Mouse (Mus musculus): ENCODE measurements at regions not wholly inside any gene's neighbourhood (a gene's known extent, or its start where the extent isn't known, plus 50 kb on each side); places are given as distances from the start of the nearest gene placed in this dataset.

GRCm38 (mm10) chr12:38987819-38988218 lies 208.6 kb downstream of the Etv1 start:
- no peaks in the 10 kb centered on the region for H3K4me1 ChIP-seq (ENCODE audit: control insufficient read depth, insufficient read depth, low read length)
- no peak overlapping the region for H3K27ac ChIP-seq (replicated peaks; ENCODE audit: low read depth, low read length)
- ATAC-seq (ENCODE audit: low FRiP score, low read depth) (no peak), DNase-seq (ENCODE audit: low spot score) (no peak)
- H3K9me3 ChIP-seq (ENCODE audit: control insufficient read depth, low read length), result no peaks in the 10 kb centered on the region
- 30% methylated on average over 4 of the region's 4 CpGs for WGBS
- no peaks in the 10 kb centered on the region for H3K36me3 ChIP-seq (ENCODE audit: control insufficient read depth, insufficient read depth, low read length)
- no peak overlapping the region for H3K9ac ChIP-seq (ENCODE audit: low read depth, low read length, severe bottlenecking)
- no peak for TF ChIP-seq POLR2A (IDR thresholded peaks at IDR 0.05; ENCODE audit: borderline replicate concordance, extremely low read depth, insufficient read depth, insufficient read length)
- H3K4me2 ChIP-seq (replicated peaks; ENCODE audit: low read depth, low read length, severe bottlenecking), result no peak overlapping the region
- H3K27me3 ChIP-seq (ENCODE audit: control insufficient read depth, insufficient read depth, low read length), result no peaks in the 10 kb centered on the region
- H3K4me3 ChIP-seq (replicated peaks; ENCODE audit: low read length), result no peak overlapping the region

DNA sequence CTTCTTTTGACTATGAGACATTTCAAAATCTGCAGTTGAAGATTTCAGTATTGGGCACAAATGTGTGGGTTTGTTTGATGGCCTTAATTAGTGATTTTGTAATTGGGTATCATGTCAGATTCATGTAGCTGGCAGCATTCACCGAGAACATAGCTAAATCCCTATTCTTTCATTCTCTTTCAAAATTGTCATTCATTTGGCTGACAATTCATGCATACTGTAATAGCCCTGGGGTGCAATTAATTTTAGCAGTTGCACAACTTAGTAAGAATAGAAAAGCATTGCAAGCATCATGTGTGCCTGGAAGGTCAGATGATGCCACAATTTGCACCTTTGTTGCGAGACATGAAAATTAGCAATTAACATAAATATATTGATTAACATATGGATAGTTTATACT lies 248.0 kb downstream of the Etv1 start:
- Histone ChIP-seq H3K4me1 (ENCODE audit: control insufficient read depth, insufficient read depth, low read length) (no peaks in the 10 kb centered on the region), H3K27ac (replicated peaks; ENCODE audit: low read depth, low read length) (no peak overlapping the region), H3K9ac (ENCODE audit: low read depth, low read length, severe bottlenecking) (no peak overlapping the region), H3K4me3 (replicated peaks; ENCODE audit: low read length) (no peak overlapping the region), H3K36me3 (ENCODE audit: control insufficient read depth, insufficient read depth, low read length) (no peaks in the 10 kb centered on the region), H3K4me2 (replicated peaks; ENCODE audit: low read depth, low read length, severe bottlenecking) (no peak overlapping the region), H3K9me3 (ENCODE audit: control insufficient read depth, low read length) (no peaks in the 10 kb centered on the region), H3K27me3 (ENCODE audit: control insufficient read depth, insufficient read depth, low read length) (no peaks in the 10 kb centered on the region)
- TF ChIP-seq POLR2A (IDR thresholded peaks at IDR 0.05; ENCODE audit: borderline replicate concordance, extremely low read depth, insufficient read depth, insufficient read length), result no peak
- ATAC-seq (ENCODE audit: low FRiP score, low read depth) (no peak), DNase-seq (ENCODE audit: low spot score) (no peak)
- WGBS, result 85% methylated on average over 2 of the region's 2 CpGs

DNA sequence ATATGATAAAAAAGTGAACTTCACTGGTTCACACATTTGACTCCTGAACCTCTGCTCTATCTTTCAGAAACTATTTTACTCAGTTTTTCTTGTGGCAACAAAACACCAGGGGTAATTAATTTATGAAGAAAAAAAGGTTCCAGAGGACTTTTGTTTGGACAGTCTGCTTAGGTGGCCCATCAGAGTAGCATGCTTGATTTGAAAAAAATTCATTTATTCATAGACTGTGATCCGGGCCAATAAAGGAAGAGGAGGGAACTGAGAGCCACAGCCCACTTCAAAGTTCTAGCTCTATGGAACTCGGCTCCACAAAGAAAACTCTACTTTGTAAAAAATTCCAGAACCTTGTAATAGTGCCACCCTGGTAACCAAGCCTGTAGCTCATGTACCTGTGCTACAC lies 248.8 kb downstream of the Etv1 start:
- H3K4me1 ChIP-seq (ENCODE audit: control insufficient read depth, insufficient read depth, low read length), result no peaks in the 10 kb centered on the region
- H3K9me3 ChIP-seq (ENCODE audit: control insufficient read depth, low read length), result no peaks in the 10 kb centered on the region
- H3K9ac ChIP-seq (ENCODE audit: low read depth, low read length, severe bottlenecking), result no peak overlapping the region
- H3K4me2 ChIP-seq (replicated peaks; ENCODE audit: low read depth, low read length, severe bottlenecking), result no peak overlapping the region
- DNase-seq (ENCODE audit: low spot score) (no peak), ATAC-seq (ENCODE audit: low FRiP score, low read depth) (no peak)
- H3K27me3 ChIP-seq (ENCODE audit: control insufficient read depth, insufficient read depth, low read length), result no peaks in the 10 kb centered on the region
- no peak for TF ChIP-seq POLR2A (IDR thresholded peaks at IDR 0.05; ENCODE audit: borderline replicate concordance, extremely low read depth, insufficient read depth, insufficient read length)
- no peak overlapping the region for H3K27ac ChIP-seq (replicated peaks; ENCODE audit: low read depth, low read length)
- no peaks in the 10 kb centered on the region for H3K36me3 ChIP-seq (ENCODE audit: control insufficient read depth, insufficient read depth, low read length)
- H3K4me3 ChIP-seq (replicated peaks; ENCODE audit: low read length), result no peak overlapping the region
- 73% methylated on average over 2 of the region's 2 CpGs for WGBS

DNA sequence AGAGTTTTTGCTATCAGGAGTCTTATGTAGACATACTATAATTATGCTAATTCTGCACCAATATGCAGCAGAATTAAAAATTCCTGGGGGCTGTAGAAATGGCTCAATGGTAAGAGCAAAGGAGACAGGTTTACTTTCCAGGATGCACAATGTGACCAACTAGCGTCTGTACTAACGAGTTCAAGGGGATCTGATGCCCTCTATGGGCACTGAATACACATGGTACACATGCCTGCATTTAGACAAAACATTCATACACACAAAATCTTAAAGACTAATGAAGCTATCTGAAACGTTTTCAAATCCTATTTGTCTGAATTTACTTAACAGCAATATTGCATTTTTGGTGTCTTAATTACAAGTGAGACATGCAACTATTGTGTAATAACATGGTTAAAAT lies 254.8 kb downstream of the Etv1 start:
- DNase-seq (ENCODE audit: low spot score), result no peak
- WGBS, result 76% methylated on average over 3 of the region's 3 CpGs

DNA sequence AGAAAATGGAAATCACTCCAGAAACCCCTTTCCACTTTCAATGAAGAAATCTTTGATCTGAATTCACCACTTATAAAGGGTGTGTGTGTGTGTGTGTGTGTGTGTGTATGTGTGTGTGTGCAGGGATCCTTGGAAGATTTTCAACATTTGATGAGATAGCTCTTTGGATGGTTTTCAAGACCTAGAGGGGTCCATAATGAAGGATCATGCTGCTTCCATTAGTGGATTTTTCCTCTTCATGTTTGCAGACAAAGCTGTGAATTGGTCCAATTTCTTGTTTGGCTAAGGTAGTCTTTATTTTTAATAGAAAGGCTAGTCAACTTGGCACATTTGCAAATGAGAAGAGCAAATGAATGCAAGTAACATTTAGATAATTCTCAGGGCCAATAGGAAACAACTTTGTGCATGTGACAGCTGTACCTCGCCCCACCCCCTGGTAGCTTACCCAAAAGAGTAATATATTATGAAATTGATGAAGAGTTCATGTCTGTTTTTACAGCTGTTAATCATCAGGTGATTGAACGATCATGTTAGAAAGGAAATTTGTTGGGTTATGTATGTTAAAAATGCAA lies 257.4 kb downstream of the Etv1 start:
- Histone ChIP-seq H3K9me3 (ENCODE audit: control insufficient read depth, low read length) (no peaks in the 10 kb centered on the region), H3K4me2 (replicated peaks; ENCODE audit: low read depth, low read length, severe bottlenecking) (no peak overlapping the region), H3K9ac (ENCODE audit: low read depth, low read length, severe bottlenecking) (no peak overlapping the region), H3K4me1 (ENCODE audit: control insufficient read depth, insufficient read depth, low read length) (no peaks in the 10 kb centered on the region), H3K27me3 (ENCODE audit: control insufficient read depth, insufficient read depth, low read length) (no peaks in the 10 kb centered on the region), H3K36me3 (ENCODE audit: control insufficient read depth, insufficient read depth, low read length) (no peaks in the 10 kb centered on the region), H3K27ac (replicated peaks; ENCODE audit: low read depth, low read length) (no peak overlapping the region), H3K4me3 (replicated peaks; ENCODE audit: low read length) (no peak overlapping the region)
- WGBS, result 87% methylated on average over 2 of the region's 2 CpGs
- ATAC-seq (ENCODE audit: low FRiP score, low read depth), result no peak
- no peak for DNase-seq (ENCODE audit: low spot score)
- TF ChIP-seq POLR2A (IDR thresholded peaks at IDR 0.05; ENCODE audit: borderline replicate concordance, extremely low read depth, insufficient read depth, insufficient read length), result no peak

More for the DNA sequence above, 254.8 kb downstream of the Etv1 start:
- H3K4me1 ChIP-seq (ENCODE audit: control insufficient read depth, insufficient read depth, low read length), result no peaks in the 10 kb centered on the region
- H3K4me2 ChIP-seq (replicated peaks; ENCODE audit: low read depth, low read length, severe bottlenecking), result no peak overlapping the region
- no peak for TF ChIP-seq POLR2A (IDR thresholded peaks at IDR 0.05; ENCODE audit: borderline replicate concordance, extremely low read depth, insufficient read depth, insufficient read length)
- H3K9ac ChIP-seq (ENCODE audit: low read depth, low read length, severe bottlenecking), result no peak overlapping the region
- no peak overlapping the region for H3K27ac ChIP-seq (replicated peaks; ENCODE audit: low read depth, low read length)
- H3K27me3 ChIP-seq (ENCODE audit: control insufficient read depth, insufficient read depth, low read length), result no peaks in the 10 kb centered on the region
- H3K9me3 ChIP-seq (ENCODE audit: control insufficient read depth, low read length), result no peaks in the 10 kb centered on the region
- no peak for ATAC-seq (ENCODE audit: low FRiP score, low read depth)
- H3K36me3 ChIP-seq (ENCODE audit: control insufficient read depth, insufficient read depth, low read length), result no peaks in the 10 kb centered on the region
- H3K4me3 ChIP-seq (replicated peaks; ENCODE audit: low read length), result no peak overlapping the region

GRCm38 (mm10) chr12:39038077-39038476 lies 258.9 kb downstream of the Etv1 start:
- H3K9me3 ChIP-seq (ENCODE audit: control insufficient read depth, low read length), result no peaks in the 10 kb centered on the region
- H3K4me1 ChIP-seq (ENCODE audit: control insufficient read depth, insufficient read depth, low read length), result no peaks in the 10 kb centered on the region
- H3K27ac ChIP-seq (replicated peaks; ENCODE audit: low read depth, low read length), result no peak overlapping the region
- no peak overlapping the region for H3K9ac ChIP-seq (ENCODE audit: low read depth, low read length, severe bottlenecking)
- DNase-seq (ENCODE audit: low spot score) (no peak), ATAC-seq (ENCODE audit: low FRiP score, low read depth) (no peak)
- no peak overlapping the region for H3K4me3 ChIP-seq (replicated peaks; ENCODE audit: low read length)
- TF ChIP-seq POLR2A (IDR thresholded peaks at IDR 0.05; ENCODE audit: borderline replicate concordance, extremely low read depth, insufficient read depth, insufficient read length), result no peak
- H3K36me3 ChIP-seq (ENCODE audit: control insufficient read depth, insufficient read depth, low read length), result no peaks in the 10 kb centered on the region
- H3K4me2 ChIP-seq (replicated peaks; ENCODE audit: low read depth, low read length, severe bottlenecking), result no peak overlapping the region
- 79% methylated on average over 3 of the region's 3 CpGs for WGBS
- H3K27me3 ChIP-seq (ENCODE audit: control insufficient read depth, insufficient read depth, low read length), result no peaks in the 10 kb centered on the region

Data from limb, embryonic 14.5 days (tissue).